28 mouse cellular contexts compared by ENCODE assay signal in genomic region chrX:136243181-136243580, GRCm38 (mm10). TPM values are rescaled to one million over a fixed set of nuclear protein-coding genes. Genes with fewer than 3 reads are reported as not detected.
DNase-seq lines count a peak whose midpoint lies in the region; ATAC-seq and TF ChIP-seq lines count a peak whose summit lies in the region.
"Had no signal": no experiment of that assay in that cellular context is flagged by ENCODE, and none has a peak within 500 bp of the region (broad histone marks: within the 10 kb centered on the region; RNA-seq: fewer than 3 reads in every experiment).

No protein-coding gene starts in this region.

- DNase-seq in lung, embryonic 14.5 days, result no peak
- DNase-seq in lung, postnatal 14 days, result no peak
- peak; percentile 50 for DNase-seq in 416B (ENCODE audit: low read depth)
- peak; percentile 16 for DNase-seq in Muller cell, postnatal 12 days (ENCODE audit: inconsistent ontology term)
- DNase-seq in heart, postnatal 10 days, result no peak
- DNase-seq in kidney, postnatal 4 days, result no peak
- DNase-seq: cerebellum, adult 8-10 months; cerebellum, postnatal 36 days; embryo, embryonic 11 days; gastrocnemius, postnatal 25 days; heart, adult 18-20 months; kidney, adult 9 months; kidney, postnatal 10 days; layer of hippocampus, adult 9-11 months; liver, postnatal 0 days; lung, postnatal 10 days had no signal

- peak overlapping the region; percentile 52; the same call in 1 of the 2 replicates for H3K4me2 ChIP-seq in lung, embryonic 14.5 days
- H3K4me2 ChIP-seq: forebrain, embryonic 15.5 days; heart, embryonic 12.5 days; liver, embryonic 12.5 days had no signal

- no peaks in the 10 kb centered on the region for H3K9me3 ChIP-seq in lung, embryonic 14.5 days (ENCODE audit: low read depth, low read length)
- H3K9me3 ChIP-seq: embryonic facial prominence, embryonic 12.5 days; forebrain, embryonic 15.5 days; heart, embryonic 12.5 days; liver, embryonic 12.5 days; megakaryocyte, embryonic 14.5 days; midbrain, embryonic 12.5 days had no signal

- no peaks in the 10 kb centered on the region for H3K27me3 ChIP-seq in lung, embryonic 14.5 days (ENCODE audit: insufficient read depth, low read length)
- H3K27me3 ChIP-seq: embryonic facial prominence, embryonic 12.5 days; forebrain, embryonic 15.5 days; heart, embryonic 12.5 days; liver, embryonic 12.5 days; midbrain, embryonic 12.5 days had no signal

- H3K4me3 ChIP-seq in lung, embryonic 14.5 days (ENCODE audit: low read depth, low read length), result no peak overlapping the region
- H3K4me3 ChIP-seq: embryonic facial prominence, embryonic 12.5 days; forebrain, embryonic 15.5 days; heart, embryonic 12.5 days; liver, embryonic 12.5 days; megakaryocyte, embryonic 14.5 days; midbrain, embryonic 12.5 days had no signal

- ATAC-seq in lung, embryonic 14.5 days (ENCODE audit: insufficient read depth), result no peak
- peak; percentile 25; the same call in 1 of the 2 replicates for ATAC-seq in megakaryocyte, adult 5-6 weeks (ENCODE audit: poor library complexity, severe bottlenecking)
- ATAC-seq: forebrain, embryonic 15.5 days; intestine, postnatal 0 days; liver, embryonic 12.5 days; liver, postnatal 0 days had no signal

- H3K4me1 ChIP-seq in lung, embryonic 14.5 days (ENCODE audit: insufficient read depth), result no peaks in the 10 kb centered on the region
- H3K4me1 ChIP-seq: embryonic facial prominence, embryonic 12.5 days; forebrain, embryonic 15.5 days; megakaryocyte, embryonic 14.5 days; midbrain, embryonic 12.5 days had no signal

- H3K36me3 ChIP-seq in lung, embryonic 14.5 days (ENCODE audit: insufficient read depth), result 0 out of 2 replicates have a peak, but pooled peaks cover 5% of the 10 kb centered on the region
- H3K36me3 ChIP-seq: embryonic facial prominence, embryonic 12.5 days; forebrain, embryonic 15.5 days; midbrain, embryonic 12.5 days had no signal

- no peak overlapping the region for H3K27ac ChIP-seq in lung, embryonic 14.5 days (ENCODE audit: low read depth)
- H3K27ac ChIP-seq: embryonic facial prominence, embryonic 12.5 days; forebrain, embryonic 15.5 days; liver, embryonic 12.5 days; midbrain, embryonic 12.5 days had no signal

- no peak for TF ChIP-seq CTCF in lung, embryonic 14.5 days (IDR thresholded peaks at IDR 0.05; ENCODE audit: low read depth)

- no peak overlapping the region for H3K9ac ChIP-seq in lung, embryonic 14.5 days
- H3K9ac ChIP-seq: embryonic facial prominence, embryonic 12.5 days; forebrain, embryonic 15.5 days; heart, embryonic 12.5 days; liver, embryonic 12.5 days; liver, postnatal 0 days; midbrain, embryonic 12.5 days had no signal

- 82% methylated on average over 2 of the region's 2 CpGs for WGBS in lung, embryonic 14.5 days

- intact Hi-C loops in heart, postnatal 10 days (cut with DNase I), result no loop called here

RNA-seq across cellular contexts. Expression of gene Tceal9, which starts 1.7 kb away (rescaled TPM):
- 592 and 639 TPM in 2 replicates for polyA plus RNA-seq in lung, embryonic 14.5 days (2014; fragmentation: Nextera tagmentation; extraction: Ambion mirVana)
- total RNA-seq in megakaryocyte, adult 5-6 weeks (2015), result 75.3 and 100 TPM in 2 replicates
- total RNA-seq in megakaryocyte, adult 5-6 weeks (2017), result 127 and 154 TPM in 2 replicates
- total RNA-seq in heart, postnatal 10 days (2021), result 100 to 1,000 TPM in 1 of 2 experiments, 10 to 100 TPM in 1; 99.6 to 103 TPM

RNA-seq across cellular contexts. Expression of gene Bex3, which starts 26.9 kb away (rescaled TPM):
- 513 and 523 TPM in 2 replicates for polyA plus RNA-seq in lung, embryonic 14.5 days (2014; fragmentation: Nextera tagmentation; extraction: Ambion mirVana)
- total RNA-seq in megakaryocyte, adult 5-6 weeks (2015), result 55.7 and 64.5 TPM in 2 replicates
- 38.5 and 38.8 TPM in 2 replicates for total RNA-seq in megakaryocyte, adult 5-6 weeks (2017)
- total RNA-seq in heart, postnatal 10 days (2021), result 10 to 100 TPM; 84.6 to 84.9 TPM

RNA-seq across cellular contexts. Expression of gene Bex1, which starts 27.9 kb away (rescaled TPM):
- 82.9 and 85.9 TPM in 2 replicates for polyA plus RNA-seq in lung, embryonic 14.5 days (2014; fragmentation: Nextera tagmentation; extraction: Ambion mirVana)
- total RNA-seq in megakaryocyte, adult 5-6 weeks (2015), result not detected in 2 replicates
- total RNA-seq in megakaryocyte, adult 5-6 weeks (2017), result not detected in 2 replicates
- total RNA-seq in heart, postnatal 10 days (2021), result 10 to 100 TPM; 30.4 to 36.3 TPM
- total RNA-seq: monocyte, adult 5-6 weeks had no signal

RNA-seq across cellular contexts. Expression of gene Tceal7, which starts 28.6 kb away (rescaled TPM):
- 0.20 and 0.51 TPM in 2 replicates for polyA plus RNA-seq in lung, embryonic 14.5 days (2014; fragmentation: Nextera tagmentation; extraction: Ambion mirVana)
- total RNA-seq in megakaryocyte, adult 5-6 weeks (2015), result not detected in 2 replicates
- not detected in 2 replicates for total RNA-seq in megakaryocyte, adult 5-6 weeks (2017)
- total RNA-seq in heart, postnatal 10 days (2021), result 10 to 100 TPM in 1 of 2 experiments, 1 to 10 TPM in 1; 5.3 to 19.6 TPM
- total RNA-seq: adrenal gland, adult 18-20 months; hematopoietic stem cell, adult 5-6 weeks; MEL; monocyte, adult 5-6 weeks had no signal

RNA-seq across cellular contexts. Expression of gene Tceal5, which starts 39.5 kb away (rescaled TPM):
- polyA plus RNA-seq in lung, embryonic 14.5 days (2014; fragmentation: Nextera tagmentation; extraction: Ambion mirVana), result 1.1 and 1.6 TPM in 2 replicates
- not detected in 2 replicates for total RNA-seq in megakaryocyte, adult 5-6 weeks (2015)
- not detected in 2 replicates for total RNA-seq in megakaryocyte, adult 5-6 weeks (2017)
- 1 to 10 TPM; 5.6 to 6.5 TPM for total RNA-seq in heart, postnatal 10 days (2021)
- total RNA-seq: MEL; monocyte, adult 5-6 weeks had no signal

Comparison
In these comparisons a context has a peak if more than half of its experiments do, and no peak if none do; other contexts are left out.
1. DNase-seq: peak in 416B (single experiment) and Muller cell, postnatal 12 days (single experiment); none in lung, embryonic 14.5 days (single experiment), lung, postnatal 14 days (single experiment), heart, postnatal 10 days (0 of 2) and kidney, postnatal 4 days (0 of 2).
2. RNA of gene Bex1, which starts 27.9 kb away (total RNA-seq): 30.4 to 36.3 TPM in heart, postnatal 10 days; not detected in megakaryocyte, adult 5-6 weeks; every median in the first group is over 10 times any median in the second.